Mouse (Mus musculus) cerebellum, postnatal 14 days (tissue): Measurements from ENCODE around the gene Uevld.
"Not testable (repeated sequence)": the region's sequence is repeated elsewhere in the genome, so short reads cannot be mapped to it uniquely, and the experiment has no call there.

Experiments
- DNase-seq, 2 experiments: peaks; one replicate each; pipeline ENCODE4 v3.0.0; 2021; ENCODE audit warnings: mixed read lengths in 2 of 2

Uevld gene

DNA sequence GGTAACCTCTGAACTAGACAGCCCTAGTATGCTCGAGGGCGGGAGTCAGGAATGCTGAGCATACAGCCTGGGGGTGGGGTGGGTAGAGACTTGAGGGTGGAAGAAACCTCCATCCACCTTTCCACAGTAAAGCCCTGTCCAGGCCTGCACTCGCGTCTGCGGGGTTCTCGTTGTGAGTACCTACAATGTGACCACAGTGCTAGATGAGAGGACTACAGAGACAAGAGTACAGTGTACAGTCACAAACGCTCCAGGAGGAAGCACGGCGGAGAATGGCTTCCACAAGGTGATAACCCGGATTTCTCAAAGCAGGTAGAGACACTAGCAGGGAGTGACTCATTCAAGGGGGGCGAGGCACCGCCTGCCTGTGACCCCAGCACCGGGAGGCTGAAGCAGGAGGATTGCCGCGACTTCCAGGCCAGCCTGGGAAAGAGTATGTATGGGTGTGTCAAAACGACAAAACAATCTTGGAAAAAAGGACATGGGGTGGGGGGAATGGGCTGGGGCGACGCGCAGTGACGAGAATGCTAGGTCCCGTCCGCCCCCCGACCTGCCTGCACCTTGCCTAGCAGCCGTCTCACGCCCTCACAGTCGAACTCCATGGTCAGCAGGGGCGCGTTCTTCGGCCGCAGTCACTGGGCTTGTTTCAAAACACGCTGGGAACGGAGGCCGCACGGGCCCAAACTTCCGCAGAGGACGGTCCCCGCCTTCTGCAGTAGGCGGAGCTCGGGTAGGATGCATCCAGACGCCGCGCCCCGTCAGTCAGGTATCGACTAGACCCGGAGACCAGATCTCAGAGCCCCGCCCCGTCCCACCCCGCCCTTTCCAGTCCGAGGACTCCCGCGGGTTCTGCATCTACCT lies at the start of gene Uevld:
TSS of gene Uevld (minus strand) at position 697 of the 861 bp plus-strand sequence.
- peak; percentile 97 to 98 for DNase-seq

- no peak for DNase-seq
Observed at GRCm38 (mm10) chr7:47007818-47008167, 49.5 kb upstream of the Uevld start.

DNA sequence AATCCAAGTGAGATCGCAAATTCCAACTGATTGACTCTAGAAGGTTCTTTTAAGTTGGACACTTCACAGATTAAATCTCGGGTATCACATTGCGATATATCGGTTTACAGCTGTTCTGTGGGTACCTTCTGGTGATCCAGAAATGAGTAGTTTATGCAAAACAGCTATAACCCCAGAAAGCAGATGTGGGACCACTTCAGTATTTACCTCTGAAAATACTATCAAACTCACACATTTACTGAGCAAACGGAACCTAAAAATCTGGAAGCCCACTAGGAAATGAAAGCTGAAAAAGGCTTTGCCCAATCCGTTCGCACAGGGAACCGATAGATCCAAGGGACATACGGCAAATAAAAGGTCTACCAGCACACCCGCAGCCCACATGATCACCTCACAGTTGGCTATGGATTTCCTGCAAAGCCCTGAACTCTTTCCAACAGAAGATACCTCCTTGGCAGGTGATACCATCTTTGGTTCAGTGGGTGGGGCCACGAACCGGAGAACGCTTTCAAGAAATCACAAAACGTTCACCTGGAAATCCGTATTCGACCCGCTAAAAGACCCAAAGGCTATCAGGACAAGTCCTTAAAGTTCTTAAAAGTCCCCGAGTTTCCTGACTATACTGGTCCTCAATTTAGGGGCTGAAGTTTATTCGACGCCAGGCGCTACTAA lies 48.9 kb upstream of the Uevld start:
- peak; percentile 31 to 37 for DNase-seq

DNA sequence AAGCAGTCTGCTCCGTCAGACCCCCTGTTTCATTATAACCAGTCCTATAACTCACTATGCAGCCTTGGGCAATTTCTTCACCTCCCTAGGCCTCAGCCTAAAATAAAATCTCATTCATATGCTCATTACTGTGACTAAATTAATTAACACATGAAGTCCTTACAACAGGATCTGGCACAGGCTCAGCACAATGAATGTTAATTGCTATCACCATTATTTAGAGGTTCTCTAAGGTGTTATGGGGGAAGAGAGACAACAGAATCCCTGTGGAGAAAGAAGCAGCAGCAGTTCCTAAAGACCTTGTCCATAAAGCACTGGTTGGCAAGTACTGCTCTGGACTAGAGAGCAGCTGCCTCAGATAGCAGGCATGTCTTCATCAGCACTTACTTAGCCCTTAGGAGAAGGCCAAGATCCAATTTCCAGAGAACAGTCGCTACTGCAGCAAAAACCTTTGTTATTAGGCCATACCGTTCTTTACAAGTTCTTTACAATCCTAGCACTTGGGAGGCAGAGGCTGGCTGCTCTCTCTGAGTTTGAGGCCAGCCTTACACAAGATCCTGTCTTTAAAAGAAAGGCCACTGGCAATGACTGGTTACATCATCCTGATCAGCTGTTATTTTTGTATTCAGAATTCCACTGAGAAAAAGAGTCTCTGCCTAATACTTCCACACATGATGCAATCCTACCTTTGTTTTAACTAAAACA lies 45.2 kb upstream of the Uevld start:
- no peak for DNase-seq

GRCm38 (mm10) chr7:47001900-47002275 lies 43.6 kb upstream of the Uevld start:
- no peak for DNase-seq

DNA sequence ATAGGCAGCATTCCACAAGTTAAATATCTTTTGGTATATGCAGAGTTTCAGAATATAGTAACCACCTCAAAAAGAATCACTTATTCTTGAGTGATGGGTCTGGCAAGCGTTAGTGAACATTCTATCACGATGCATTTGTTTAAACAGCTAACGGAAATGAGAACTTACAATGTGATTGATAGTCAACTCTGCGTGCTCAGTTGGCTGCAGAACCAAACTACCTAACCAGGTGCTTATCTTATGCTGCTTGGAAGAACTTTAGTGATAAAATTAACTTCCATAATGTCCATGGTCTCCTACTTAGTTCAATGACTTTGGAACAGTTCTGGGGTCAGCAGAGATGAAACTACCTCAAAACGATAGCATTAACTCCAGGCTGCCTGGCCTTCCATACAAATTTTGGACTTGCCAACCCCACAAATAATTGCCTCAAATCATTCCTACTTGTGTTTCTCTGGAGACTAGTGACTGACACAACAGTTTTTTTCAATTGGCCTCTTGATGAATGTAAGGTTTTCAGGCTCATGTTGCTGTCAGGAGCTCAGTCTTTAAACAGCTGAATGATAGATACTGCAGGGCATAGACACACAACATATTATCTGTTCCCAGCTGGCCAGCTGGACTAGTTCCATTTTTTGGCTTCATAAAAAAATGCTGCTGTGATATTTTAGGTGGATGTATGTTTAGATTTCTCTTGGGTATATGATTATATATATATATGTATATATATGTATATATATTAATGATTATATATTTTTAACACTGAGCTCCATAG lies 43.0 kb upstream of the Uevld start:
- no peak for DNase-seq

GRCm38 (mm10) chr7:47000644-47000983 lies 42.3 kb upstream of the Uevld start:
- DNase-seq, result no peak

DNA sequence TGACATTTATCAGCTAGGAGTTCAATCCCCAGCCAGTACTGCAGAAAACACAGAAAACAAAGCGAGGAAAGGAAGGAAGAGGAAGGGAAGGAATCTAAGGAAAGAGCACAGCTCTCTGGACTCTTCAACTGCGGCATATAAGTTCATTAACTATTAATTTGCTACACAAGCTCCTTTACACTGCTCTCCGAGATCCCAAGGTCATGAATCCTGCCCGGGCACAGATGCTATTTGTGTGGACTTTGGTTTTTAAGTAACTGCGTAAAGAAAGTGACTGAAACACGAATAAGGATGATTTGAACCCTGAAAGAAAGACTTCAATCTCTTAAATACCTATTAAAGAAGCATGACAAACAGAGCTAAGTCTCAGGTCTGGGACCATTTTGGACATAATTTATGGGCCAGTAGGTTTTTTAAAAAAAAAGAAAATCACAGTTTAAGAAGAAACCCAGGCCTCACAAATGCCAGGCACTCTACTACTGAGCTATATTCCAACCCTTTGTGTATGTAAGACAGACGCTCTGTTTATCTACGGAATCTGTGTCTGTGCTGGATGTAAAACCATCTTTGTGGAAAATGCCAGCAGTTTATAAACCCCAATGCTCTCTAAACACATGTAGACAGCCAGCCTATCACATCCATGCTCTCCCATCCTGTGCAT lies 41.8 kb upstream of the Uevld start:
- no peak for DNase-seq

DNA sequence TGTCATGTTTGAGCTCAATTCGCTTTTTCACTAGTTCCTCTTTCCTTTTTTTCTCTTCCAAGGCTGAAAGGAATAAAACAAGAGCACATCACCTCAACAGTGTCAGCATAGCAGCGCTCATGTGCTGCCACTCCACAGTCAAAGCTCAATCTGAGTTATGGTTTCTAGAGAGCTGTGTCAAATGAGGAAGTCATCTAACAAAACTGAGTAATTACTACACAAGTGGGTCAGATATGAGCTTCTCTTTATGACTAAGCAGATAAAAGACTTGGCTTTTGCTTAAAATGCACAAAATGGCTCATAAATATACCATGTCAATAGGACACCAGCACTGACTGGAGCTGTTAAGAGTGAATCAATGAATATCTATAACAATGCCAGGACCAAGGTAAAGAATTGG lies 40.6 kb upstream of the Uevld start:
- no peak for DNase-seq

DNA sequence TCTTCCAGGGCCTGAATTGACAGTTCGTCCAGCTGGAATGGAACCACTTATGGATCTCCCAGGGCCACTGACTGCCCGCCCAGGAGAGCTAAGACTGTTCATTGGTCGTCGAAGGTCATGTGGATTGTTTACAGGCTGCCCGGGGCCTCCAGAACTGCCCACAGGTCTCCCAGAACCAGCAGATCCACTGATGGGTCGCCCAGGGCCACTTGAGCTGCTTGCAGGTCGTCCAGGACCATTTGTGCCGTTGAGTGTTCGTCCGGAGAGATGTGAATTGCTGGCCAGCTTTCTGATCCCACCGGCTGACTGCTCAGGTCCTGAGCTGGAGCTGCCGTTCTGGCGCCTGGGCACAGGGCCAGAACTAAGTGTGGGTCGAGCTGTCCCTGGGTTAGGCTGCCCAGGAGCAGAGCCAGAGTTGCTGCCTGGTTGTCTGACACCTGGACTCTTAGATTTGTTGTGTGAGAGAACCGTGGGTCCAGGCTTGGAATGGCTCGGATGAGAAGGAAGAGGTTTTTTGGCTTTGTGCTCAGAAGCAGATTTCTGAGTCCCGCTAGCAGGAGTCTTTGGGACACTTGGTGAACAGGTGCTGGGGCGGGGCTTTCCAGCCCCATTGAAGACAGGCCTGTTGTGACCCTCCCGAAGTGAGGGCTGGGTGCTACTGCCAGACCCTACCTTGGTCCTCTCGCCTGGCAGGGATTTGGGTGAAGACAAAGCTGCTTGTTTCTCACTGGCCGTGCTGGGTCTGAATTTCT lies 39.5 kb upstream of the Uevld start:
- peak; percentile 84 to 85 for DNase-seq

DNA sequence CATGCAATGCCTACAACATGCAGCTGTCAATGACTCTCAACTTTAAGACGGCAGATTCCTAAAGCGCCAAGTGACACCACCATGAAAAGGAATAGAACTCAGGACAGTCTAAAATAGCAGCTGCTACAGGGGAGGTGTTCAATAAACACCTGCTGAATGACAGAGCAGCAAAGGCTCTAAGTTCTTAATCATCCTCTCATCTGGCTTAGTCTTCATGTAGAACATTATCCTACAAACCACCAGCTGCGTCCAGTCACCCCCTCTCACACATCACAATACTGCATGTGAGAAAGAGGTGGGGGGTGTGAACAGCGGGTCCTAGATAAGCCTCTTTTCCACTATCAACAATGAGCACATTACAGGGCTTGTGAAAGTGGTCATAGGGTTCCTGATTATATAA lies 38.7 kb upstream of the Uevld start:
- DNase-seq, result no peak

GRCm38 (mm10) chr7:46995558-46995957 lies 37.2 kb upstream of the Uevld start:
- DNase-seq, result no peak

GRCm38 (mm10) chr7:46993079-46993478 lies 34.8 kb upstream of the Uevld start:
- DNase-seq, result no peak

- DNase-seq, result not testable (repeated sequence)
Observed at GRCm38 (mm10) chr7:46989387-46989786, 31.1 kb upstream of the Uevld start.

DNA sequence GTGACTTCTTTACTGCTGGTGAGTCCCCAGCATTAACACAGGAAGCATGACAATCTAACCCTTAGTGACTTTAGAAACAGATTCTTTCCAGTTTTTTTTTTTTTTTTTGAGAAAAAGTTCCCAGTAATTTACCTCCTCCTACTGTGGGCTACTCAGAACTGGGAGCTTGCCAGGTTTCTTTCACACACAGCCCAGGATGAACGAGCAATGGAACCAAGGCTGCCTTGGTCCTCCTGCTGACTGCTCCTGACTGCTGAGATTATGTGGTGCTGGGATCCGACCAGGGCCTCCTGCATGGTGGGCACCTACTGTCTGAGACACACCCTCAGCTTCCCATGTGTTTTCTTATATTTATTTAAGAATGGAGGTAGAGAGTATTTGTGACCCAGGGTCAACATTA lies 28.7 kb upstream of the Uevld start:
- DNase-seq, result no peak

DNA sequence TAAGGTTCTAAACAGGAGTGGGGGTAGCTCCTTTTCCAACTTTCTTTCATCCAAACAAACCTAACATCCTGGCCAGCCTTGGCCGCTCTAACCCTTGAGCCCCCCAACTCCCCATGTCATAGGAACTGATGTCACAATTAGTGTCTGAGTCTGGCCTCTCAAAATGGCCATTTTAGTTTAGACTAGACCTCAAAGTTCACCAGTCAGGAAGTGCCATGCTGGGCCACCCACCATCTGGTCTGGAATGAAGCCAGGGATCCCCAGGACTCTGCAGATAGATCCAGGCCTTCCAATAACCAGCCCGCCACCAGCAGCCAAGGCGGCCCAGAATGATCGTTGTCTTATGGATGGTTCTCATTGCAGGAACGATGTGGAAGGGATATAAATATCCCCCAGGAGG lies 28.3 kb upstream of the Uevld start:
- DNase-seq, result peak; percentile 68 to 73

GRCm38 (mm10) chr7:46985718-46986505 lies 27.6 kb upstream of the Uevld start:
- DNase-seq, result peak; percentile 40 to 48

DNA sequence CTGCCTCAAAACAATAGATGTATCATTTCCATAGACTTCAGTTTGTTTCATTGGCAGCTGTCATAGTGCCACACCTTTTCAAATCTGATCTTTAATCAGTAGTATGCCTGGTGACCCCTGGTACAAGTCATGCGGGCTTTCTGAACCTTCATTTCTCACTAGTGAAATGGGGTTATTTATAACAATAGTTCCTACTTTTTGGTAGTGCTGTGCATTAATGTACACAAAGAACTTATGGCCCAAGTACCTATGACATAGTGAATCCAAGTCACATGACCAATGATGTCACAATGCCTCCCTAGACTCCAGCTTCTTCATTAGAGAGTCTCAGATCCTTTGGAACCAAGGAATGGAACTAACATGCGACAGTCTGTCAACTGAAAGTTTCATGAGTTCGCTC lies 25.0 kb upstream of the Uevld start, which contains the start of gene Gm9999:
TSS of gene Gm9999 (plus strand) at position 301 of the 400 bp plus-strand sequence.
- no peak for DNase-seq

DNA sequence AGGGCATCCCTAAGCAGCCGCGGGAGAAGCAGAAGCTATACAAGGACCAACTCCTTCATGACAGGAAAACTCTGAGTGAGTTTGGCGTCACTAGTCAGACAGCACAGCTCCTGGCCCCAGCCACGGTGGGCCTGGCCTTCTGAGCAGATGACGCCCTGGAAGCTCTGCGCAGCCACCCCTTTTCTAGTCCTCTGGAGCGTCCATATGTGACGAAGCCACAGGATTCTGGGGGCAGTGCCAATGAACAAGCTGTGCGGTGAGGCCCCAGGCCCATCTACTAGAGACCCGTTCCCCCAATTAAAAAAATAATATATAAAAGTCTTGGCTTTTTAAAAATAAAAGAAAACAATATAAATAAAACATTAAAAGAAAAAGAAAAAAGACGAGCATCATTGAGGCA lies 17.1 kb upstream of the Uevld start:
- peak in 1 of 2 experiments; percentile 33 for DNase-seq

DNA sequence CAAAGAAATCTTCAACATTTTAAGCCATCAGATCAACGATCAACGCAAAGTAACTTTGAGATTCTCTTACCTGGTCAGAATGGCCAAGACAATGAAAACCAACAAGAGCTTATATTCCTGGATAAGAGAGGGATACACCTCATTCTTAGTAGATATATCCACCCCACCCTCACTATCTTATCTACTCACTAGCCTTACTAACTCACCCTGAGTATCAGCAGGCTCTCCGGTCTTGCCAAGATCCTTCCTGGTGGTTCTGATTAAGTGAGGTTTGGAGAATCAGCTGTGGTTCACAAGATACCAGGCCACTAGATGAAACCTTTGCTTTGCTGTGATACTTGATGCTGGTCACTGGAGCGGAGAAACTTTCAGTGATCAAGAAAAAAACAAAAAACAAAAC lies 16.3 kb upstream of the Uevld start:
- DNase-seq, result no peak

DNA sequence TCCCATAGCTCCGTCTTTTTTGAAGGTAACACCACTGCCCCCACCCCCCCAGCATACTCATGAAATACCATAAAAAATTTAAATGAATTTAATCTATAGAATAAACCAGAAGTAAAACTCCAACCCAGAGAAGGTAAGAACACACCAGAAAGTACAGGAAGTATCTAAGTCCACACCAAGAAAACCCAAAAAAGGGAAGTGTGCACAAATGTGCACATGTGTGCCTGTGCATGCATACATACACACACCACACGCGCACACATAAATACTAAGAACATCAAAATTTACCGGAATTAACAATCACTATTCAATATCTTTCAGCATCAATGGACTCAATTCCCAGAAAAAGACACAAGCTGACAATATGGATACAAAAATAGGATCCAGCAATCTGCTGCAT lies 11.6 kb upstream of the Uevld start:
- no peak for DNase-seq
